Mouse (Mus musculus) left cerebral cortex, adult 11 months (tissue): ENCODE data around the gene Med15.
"Not testable (repeated sequence)": the region's sequence is repeated elsewhere in the genome, so short reads cannot be mapped to it uniquely, and the experiment has no call there.

Source experiments
- DNase-seq: peaks from one replicate; pipeline ENCODE4 v3.0.0; 2022; ENCODE audit warnings: low spot score

Med15 gene

GRCm38 (mm10) chr16:17732841-17733340 lies at the start of gene Med15:
Gene Med15, minus strand, starts transcription at chr16:17732891.
- DNase-seq, result no peak

- DNase-seq, result no peak
Observed at GRCm38 (mm10) chr16:17779692-17780091, 47.0 kb upstream of the Med15 start.

- DNase-seq, result no peak
Observed at GRCm38 (mm10) chr16:17778223-17778622, 45.5 kb upstream of the Med15 start.

GRCm38 (mm10) chr16:17776828-17777227 lies 44.1 kb upstream of the Med15 start:
- DNase-seq, result no peak

- DNase-seq, result no peak
Observed at GRCm38 (mm10) chr16:17771117-17771865, 38.6 kb upstream of the Med15 start.

- DNase-seq, result no peak
Observed at GRCm38 (mm10) chr16:17768834-17769233, 36.1 kb upstream of the Med15 start.

GRCm38 (mm10) chr16:17764108-17764511 lies 31.4 kb upstream of the Med15 start:
- no peak for DNase-seq

- DNase-seq, result no peak
Observed at GRCm38 (mm10) chr16:17761074-17761473, 28.4 kb upstream of the Med15 start.

GRCm38 (mm10) chr16:17760657-17761056 lies 28.0 kb upstream of the Med15 start:
- peak; percentile 21 for DNase-seq

- DNase-seq, result peak; percentile 16
Observed at GRCm38 (mm10) chr16:17759813-17760321, 27.2 kb upstream of the Med15 start.

GRCm38 (mm10) chr16:17759344-17759773 lies 26.7 kb upstream of the Med15 start, which contains the start of gene Klhl22:
Gene Klhl22, plus strand, starts transcription at chr16:17759618.
- DNase-seq, result peak; percentile 74

- DNase-seq, result no peak
Observed at GRCm38 (mm10) chr16:17758902-17759301, 26.2 kb upstream of the Med15 start.

- no peak for DNase-seq
Observed at GRCm38 (mm10) chr16:17757756-17758155, 25.1 kb upstream of the Med15 start.

- no peak for DNase-seq
Observed at GRCm38 (mm10) chr16:17753686-17754085, 21.0 kb upstream of the Med15 start.

- no peak for DNase-seq
Observed at GRCm38 (mm10) chr16:17753001-17753400, 20.3 kb upstream of the Med15 start.

- no peak for DNase-seq
Observed at GRCm38 (mm10) chr16:17745067-17745466, 12.4 kb upstream of the Med15 start.

- no peak for DNase-seq
Observed at GRCm38 (mm10) chr16:17744536-17744935, 11.8 kb upstream of the Med15 start.

- DNase-seq, result no peak
Observed at GRCm38 (mm10) chr16:17743279-17743678, 10.6 kb upstream of the Med15 start.

GRCm38 (mm10) chr16:17742810-17743209 lies 10.1 kb upstream of the Med15 start:
- DNase-seq, result no peak

GRCm38 (mm10) chr16:17740080-17740479 lies 7.4 kb upstream of the Med15 start:
- no peak for DNase-seq

- DNase-seq, result no peak
Observed at GRCm38 (mm10) chr16:17736156-17736555, 3.5 kb upstream of the Med15 start.

GRCm38 (mm10) chr16:17734872-17735271 lies 2.2 kb upstream of the Med15 start:
- DNase-seq, result not testable (repeated sequence)

- DNase-seq, result no peak
Observed at GRCm38 (mm10) chr16:17733646-17734045, 955 bp upstream of the Med15 start.

GRCm38 (mm10) chr16:17732431-17732830 lies 260 bp downstream of the Med15 start:
- no peak for DNase-seq
